34 mouse cellular contexts compared by ENCODE assay signal in the genomic region with DNA sequence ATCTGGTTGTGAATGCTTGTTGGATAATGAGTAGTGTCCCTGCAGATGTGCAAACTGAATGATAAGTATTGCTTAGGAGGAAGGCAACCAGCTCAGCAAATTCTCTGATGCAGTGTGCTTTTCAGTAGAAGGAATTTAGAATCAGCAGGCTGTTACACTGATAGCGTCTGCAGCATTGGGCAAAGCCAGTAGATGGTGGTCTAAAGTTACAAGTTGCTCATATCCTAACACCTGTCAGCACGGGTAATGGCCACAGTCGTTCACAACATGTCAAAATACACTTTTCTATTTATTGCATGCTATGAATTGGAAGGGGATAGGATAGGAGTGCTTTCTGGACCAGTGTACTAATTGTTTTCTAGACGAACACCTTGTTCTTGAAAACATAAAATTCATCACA. TPM values are rescaled to one million over a fixed set of nuclear protein-coding genes. Genes with fewer than 3 reads are reported as not detected.
DNase-seq lines count a peak whose midpoint lies in the region; ATAC-seq and TF ChIP-seq lines count a peak whose summit lies in the region.
"Had no signal": no experiment of that assay in that cellular context is flagged by ENCODE, and none has a peak within 500 bp of the region (broad histone marks: within the 10 kb centered on the region; RNA-seq: fewer than 3 reads in every experiment).

No protein-coding gene starts in this region.

- peak; percentile 58 for TF ChIP-seq CTCF in forebrain, postnatal 0 days (IDR thresholded peaks at IDR 0.05; ENCODE audit: low read depth)

- no peak overlapping the region for H3K4me2 ChIP-seq in forebrain, postnatal 0 days (ENCODE audit: low read depth)
- H3K4me2 ChIP-seq in forebrain, embryonic 13.5 days = no peak overlapping the region
- H3K4me2 ChIP-seq in myocyte (ENCODE audit: low read depth) = no peak overlapping the region
- H3K4me2 ChIP-seq: embryonic facial prominence, embryonic 13.5 days; forebrain, embryonic 15.5 days; heart, embryonic 15.5 days; liver, embryonic 11.5 days; midbrain, embryonic 13.5 days had no signal

- intact Hi-C loops in left cerebral cortex, postnatal 4 days (cut with DNase I) = loop anchor here (10.0 kb wide), 1 partner anchor 54 kb away; no protein-coding TSS in a partner anchor
- intact Hi-C loops in left cerebral cortex, postnatal 36 days (cut with DNase I) = no loop called here

- 58% methylated on average over 4 of the region's 4 CpGs for WGBS in forebrain, postnatal 0 days
- WGBS in forebrain, embryonic 13.5 days = 78% methylated on average over 4 of the region's 4 CpGs

- H3K27me3 ChIP-seq in forebrain, postnatal 0 days (ENCODE audit: insufficient read depth, low read length) = no peaks in the 10 kb centered on the region
- no peaks in the 10 kb centered on the region for H3K27me3 ChIP-seq in forebrain, embryonic 13.5 days
- H3K27me3 ChIP-seq in myocyte (ENCODE audit: control insufficient read depth, insufficient read depth, insufficient read length) = no peaks in the 10 kb centered on the region
- H3K27me3 ChIP-seq: embryonic facial prominence, embryonic 13.5 days; forebrain, embryonic 15.5 days; heart, embryonic 15.5 days; midbrain, embryonic 13.5 days had no signal

- H3K9me3 ChIP-seq in forebrain, postnatal 0 days (ENCODE audit: low read length) = no peaks in the 10 kb centered on the region
- H3K9me3 ChIP-seq in forebrain, embryonic 13.5 days (replicated peaks) = no peaks in the 10 kb centered on the region
- H3K9me3 ChIP-seq: embryonic facial prominence, embryonic 13.5 days; forebrain, embryonic 15.5 days; G1E; heart, embryonic 15.5 days; midbrain, embryonic 13.5 days had no signal

- ATAC-seq in forebrain, postnatal 0 days = peak; percentile 50; the same call in 1 of the 2 replicates
- ATAC-seq in forebrain, embryonic 13.5 days = no peak
- ATAC-seq: forebrain, embryonic 15.5 days; hindbrain, embryonic 16.5 days; intestine, embryonic 16.5 days; liver, postnatal 0 days; midbrain, embryonic 13.5 days; Patski had no signal

- TF ChIP-seq POLR2A in myocyte (IDR thresholded peaks at IDR 0.05; ENCODE audit: insufficient read length, low read depth) = no peak

- H3ac ChIP-seq in myocyte (ENCODE audit: control insufficient read depth, insufficient read length) = no peak overlapping the region

- H3K4me3 ChIP-seq in forebrain, postnatal 0 days (ENCODE audit: low read depth, low read length) = no peak overlapping the region
- no peak overlapping the region for H3K4me3 ChIP-seq in forebrain, embryonic 13.5 days
- H3K4me3 ChIP-seq in myocyte = no peak overlapping the region
- H3K4me3 ChIP-seq: embryonic facial prominence, embryonic 13.5 days; erythroblast, embryonic 14.5 days; forebrain, embryonic 15.5 days; heart, embryonic 15.5 days; left cerebral cortex, adult 2 months; midbrain, embryonic 13.5 days had no signal

- H3K36me3 ChIP-seq in forebrain, postnatal 0 days (ENCODE audit: insufficient read depth) = no peaks in the 10 kb centered on the region
- H3K36me3 ChIP-seq in forebrain, embryonic 13.5 days (ENCODE audit: poor library complexity, severe bottlenecking) = no peaks in the 10 kb centered on the region
- no peaks in the 10 kb centered on the region for H3K36me3 ChIP-seq in myocyte (ENCODE audit: control insufficient read depth, insufficient read depth)
- H3K36me3 ChIP-seq: embryonic facial prominence, embryonic 13.5 days; forebrain, embryonic 15.5 days; G1E; heart, embryonic 15.5 days; midbrain, embryonic 13.5 days had no signal

- no peak overlapping the region for H3K9ac ChIP-seq in forebrain, postnatal 0 days
- no peak overlapping the region for H3K9ac ChIP-seq in forebrain, embryonic 13.5 days
- H3K9ac ChIP-seq: embryonic facial prominence, embryonic 13.5 days; forebrain, embryonic 15.5 days; heart, embryonic 15.5 days; liver, postnatal 0 days; midbrain, embryonic 13.5 days had no signal

- H3K27ac ChIP-seq in forebrain, postnatal 0 days (ENCODE audit: low read depth, low read length) = no peak overlapping the region
- no peak overlapping the region for H3K27ac ChIP-seq in forebrain, embryonic 13.5 days
- H3K27ac ChIP-seq: embryonic facial prominence, embryonic 13.5 days; forebrain, embryonic 15.5 days; heart, embryonic 15.5 days; left cerebral cortex, adult 2 months; midbrain, embryonic 13.5 days had no signal

- no peaks in the 10 kb centered on the region for H3K4me1 ChIP-seq in forebrain, postnatal 0 days (ENCODE audit: insufficient read depth)
- peaks cover 13% of the 10 kb centered on the region for H3K4me1 ChIP-seq in forebrain, embryonic 13.5 days
- H3K4me1 ChIP-seq: embryonic facial prominence, embryonic 13.5 days; midbrain, embryonic 13.5 days had no signal

- DNase-seq in forebrain, postnatal 0 days = peak; percentile 49
- DNase-seq in left cerebral cortex, postnatal 4 days = peak; percentile 9
- no peak for DNase-seq in left cerebral cortex, postnatal 36 days (ENCODE audit: low spot score in 2 of 2)
- DNase-seq in A20 (ENCODE audit: low read depth, low spot score) = peak; percentile 31
- no peak for DNase-seq in kidney, postnatal 4 days
- DNase-seq: adrenal gland, adult 2 months; cerebellum, adult 11-12 months; cerebellum, postnatal 25 days; gastrocnemius, postnatal 36 days; kidney, postnatal 36 days; liver, postnatal 0 days; lung, postnatal 10 days had no signal

- no peaks in the 10 kb centered on the region for H3K79me2 ChIP-seq in myocyte (ENCODE audit: control insufficient read depth, insufficient read depth)

TF ChIP-seq in myocyte, 11 proteins besides CTCF, POLR2A, EP300 and RAD21:
- TF ChIP-seq MYOD1 (IDR thresholded peaks at IDR 0.05; ENCODE audit: control insufficient read depth in 1 of 3, insufficient read length in 2 of 3, low read depth in 2 of 3) (peak in 2 of 3 experiments; percentile 59 to 68), REST (IDR thresholded peaks at IDR 0.05; ENCODE audit: insufficient read depth, insufficient read length) (no peak)

RNA-seq across cellular contexts. Expression of a gene that starts 33.1 kb away (rescaled TPM):
- not detected in 2 replicates for total RNA-seq in forebrain, postnatal 0 days (2014; rRNA removed)
- polyA plus RNA-seq in forebrain, postnatal 0 days (2015; fragmentation: Nextera tagmentation; extraction: Ambion mirVana) = 0.05 and 0.08 TPM in 2 replicates
- 0.06 TPM in 1 of 2 replicates, not detected in the other for polyA plus RNA-seq in forebrain, embryonic 13.5 days (2015; fragmentation: Nextera tagmentation; extraction: Ambion mirVana)
- total RNA-seq in left cerebral cortex, postnatal 4 days (2021) = under 1 TPM; 0.10 to 0.18 TPM
- total RNA-seq in left cerebral cortex, postnatal 36 days (2021) = not detected
- 0.02 TPM for polyA plus RNA-seq in myocyte (2012; fragmentation: generic; extraction: Trizol)
- total RNA-seq: adrenal gland, adult 2 months; adrenal gland, postnatal 4 days; gastrocnemius, postnatal 36 days; heart, adult 8-10 months; hematopoietic stem cell, adult 5-6 weeks; layer of hippocampus, postnatal 10 days; megakaryocyte progenitor cell, adult 5-6 weeks had no signal
- polyA plus RNA-seq: adrenal gland, adult 2 months; embryonic facial prominence, embryonic 13.5 days; erythroblast, embryonic 14.5 days; forebrain, embryonic 15.5 days; G1E; heart, embryonic 15.5 days; hindbrain, embryonic 16.5 days; intestine, embryonic 16.5 days; kidney, embryonic 14.5 days; limb, embryonic 11.5 days; liver, embryonic 11.5 days; liver, postnatal 0 days; neural tube, embryonic 14.5 days; Patski; thymus, postnatal 0 days had no signal

Comparison
In these comparisons a context has a peak if more than half of its experiments do, and no peak if none do; other contexts are left out.
1. DNase-seq: peak in forebrain, postnatal 0 days (single experiment), left cerebral cortex, postnatal 4 days (single experiment) and A20 (single experiment); none in left cerebral cortex, postnatal 36 days (0 of 2) and kidney, postnatal 4 days (0 of 2).